Mouse (Mus musculus) heart, embryonic 16.5 days (tissue): ENCODE data around the gene Mob3b. TPM values are rescaled to one million over a fixed set of nuclear protein-coding genes. Genes with fewer than 3 reads are reported as not detected.
"Not testable (repeated sequence)": the region's sequence is repeated elsewhere in the genome, so short reads cannot be mapped to it uniquely, and the experiment has no call there.

Experiments used
- ATAC-seq: fragments of 200-750 bp; cut with Nextera tagmentation; replicated peaks from 2 replicates; pipeline ENCODE4 v1.8.0; 2017; ENCODE audit warnings: moderate number of reproducible peaks; ENCODE audit not compliant: insufficient read depth, low FRiP score; ENCODE audit errors: extremely low read depth
- H3K27ac ChIP-seq: fragments of 300-500 bp; sonication (generic); 2 replicates; pipeline ENCODE4 v1.5.1; 2014; ENCODE audit warnings: mild to moderate bottlenecking, low read length, control low read depth, moderate library complexity
- H3K27me3 ChIP-seq: fragments of 300-500 bp; sonication (generic); 2 replicates; pipeline ENCODE4 v1.6.1; 2014; ENCODE audit warnings: low read length, mixed read lengths; ENCODE audit not compliant: control insufficient read depth, insufficient read depth
- H3K36me3 ChIP-seq: fragments of 300-500 bp; sonication (generic); 2 replicates; pipeline ENCODE4 v1.6.1; 2014; ENCODE audit not compliant: control insufficient read depth, insufficient read depth
- H3K4me1 ChIP-seq: fragments of 300-500 bp; sonication (generic); 2 replicates; pipeline ENCODE4 v1.6.1; 2014; ENCODE audit warnings: low read length, mixed read lengths; ENCODE audit not compliant: control insufficient read depth, insufficient read depth
- H3K4me2 ChIP-seq: fragments of 300-500 bp; sonication (generic); 2 replicates; pipeline ENCODE4 v1.6.1; 2014; ENCODE audit warnings: low read depth, mild to moderate bottlenecking, control low read depth, low read length
- H3K4me3 ChIP-seq: fragments of 300-500 bp; sonication (generic); 2 replicates; pipeline ENCODE4 v1.5.1; 2014; ENCODE audit warnings: mild to moderate bottlenecking, control low read depth, low read length
- H3K9ac ChIP-seq: fragments of 300-500 bp; sonication (generic); 2 replicates; pipeline ENCODE4 v1.6.1; 2014; ENCODE audit warnings: low read length, control low read depth
- H3K9me3 ChIP-seq: fragments of 300-500 bp; sonication (generic); replicated peaks from 2 replicates; pipeline ENCODE4 v1.6.1; 2016; ENCODE audit warnings: low read length; ENCODE audit not compliant: control insufficient read depth
- WGBS: fragments of 180-500 bp; shearing (Covaris S2); extraction: QIAGEN DNeasy Blood & Tissue Kit; methylation state at CpG from one replicate; pipeline ENCODE4 v1.1.7; 2014; 5-methylcytosine and 5-hydroxymethylcytosine counted together
- polyA plus RNA-seq: library from polyadenylated mRNA; unstranded; fragments of >200 nt; fragmentation: Nextera tagmentation; extraction: Ambion mirVana; gene quantifications from 2 replicates; pipeline ENCODE4 v1.2.1, GENCODE M21; 2015

Gene Mob3b
- polyA plus RNA-seq, 1 experiment from 2014 or later = 3.9 TPM

- Histone ChIP-seq H3K9me3 (no peaks in the 10 kb centered on the region), H3K36me3 (no peaks in the 10 kb centered on the region), H3K9ac (no peak overlapping the region), H3K27me3 (no peaks in the 10 kb centered on the region), H3K4me2 (no peak overlapping the region), H3K27ac (no peak overlapping the region), H3K4me3 (no peak overlapping the region), H3K4me1 (no peaks in the 10 kb centered on the region)
- no peak for ATAC-seq
- WGBS = 60% methylated on average over 6 of the region's 6 CpGs
These were observed 235.0 kb downstream of the Mob3b start for GRCm38 (mm10) chr4:34922177-34922870.

DNA sequence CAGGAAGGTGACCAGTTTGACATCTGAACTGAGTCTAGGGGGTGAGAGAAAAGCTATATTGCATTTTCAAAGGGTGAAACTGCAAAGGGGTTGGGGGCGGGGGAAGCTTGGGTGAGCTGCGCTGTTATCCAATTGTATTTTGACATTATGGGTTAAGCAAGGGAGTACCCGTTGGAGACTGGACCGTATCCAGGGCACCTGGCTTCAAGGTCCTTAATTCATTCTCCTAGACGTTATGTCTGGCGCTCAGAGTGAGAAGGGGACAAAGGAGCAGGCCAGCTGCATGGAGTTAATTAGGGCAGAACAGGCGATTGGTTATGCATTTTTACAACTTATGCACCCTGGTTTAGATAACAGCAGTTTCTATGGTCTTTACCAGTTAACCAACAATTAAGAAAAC, 239.9 kb downstream of the Mob3b start:
- Histone ChIP-seq H3K27ac (no peak overlapping the region), H3K4me2 (no peak overlapping the region), H3K27me3 (no peaks in the 10 kb centered on the region), H3K36me3 (no peaks in the 10 kb centered on the region), H3K4me3 (no peak overlapping the region), H3K9ac (no peak overlapping the region), H3K4me1 (no peaks in the 10 kb centered on the region), H3K9me3 (no peaks in the 10 kb centered on the region)
- ATAC-seq = no peak
- WGBS = 70% methylated on average over 7 of the region's 7 CpGs

- Histone ChIP-seq H3K36me3 (no peaks in the 10 kb centered on the region), H3K4me3 (no peak overlapping the region), H3K27ac (no peak overlapping the region), H3K4me2 (no peak overlapping the region), H3K9me3 (no peaks in the 10 kb centered on the region), H3K9ac (no peak overlapping the region), H3K27me3 (no peaks in the 10 kb centered on the region), H3K4me1 (no peaks in the 10 kb centered on the region)
- ATAC-seq = no peak
- 79% methylated on average over 3 of the region's 3 CpGs for WGBS
These were observed 245.1 kb downstream of the Mob3b start for GRCm38 (mm10) chr4:34912171-34912570.

- H3K4me2 ChIP-seq = no peak overlapping the region
- WGBS = 74% methylated on average over 3 of the region's 3 CpGs
These were observed 245.9 kb downstream of the Mob3b start for GRCm38 (mm10) chr4:34911401-34911800.

GRCm38 (mm10) chr4:34908127-34908526, 249.2 kb downstream of the Mob3b start:
- H3K4me1 ChIP-seq = no peaks in the 10 kb centered on the region
- H3K27ac ChIP-seq = no peak overlapping the region
- no peak overlapping the region for H3K9ac ChIP-seq
- 80% methylated on average over 7 of the region's 7 CpGs for WGBS
- H3K27me3 ChIP-seq = no peaks in the 10 kb centered on the region
- H3K9me3 ChIP-seq = no peaks in the 10 kb centered on the region
- H3K4me3 ChIP-seq = no peak overlapping the region
- H3K4me2 ChIP-seq = no peak overlapping the region
- ATAC-seq = no peak; the same call in 1 of the 2 replicates
- no peaks in the 10 kb centered on the region for H3K36me3 ChIP-seq

More at GRCm38 (mm10) chr4:34911401-34911800, 245.9 kb downstream of the Mob3b start:
- no peak for ATAC-seq
- Histone ChIP-seq H3K27ac (no peak overlapping the region), H3K4me1 (no peaks in the 10 kb centered on the region), H3K4me3 (no peak overlapping the region), H3K9ac (no peak overlapping the region), H3K27me3 (no peaks in the 10 kb centered on the region), H3K36me3 (no peaks in the 10 kb centered on the region), H3K9me3 (no peaks in the 10 kb centered on the region)

GRCm38 (mm10) chr4:34907026-34907425, 250.3 kb downstream of the Mob3b start:
- no peak for ATAC-seq
- Histone ChIP-seq H3K4me1 (no peaks in the 10 kb centered on the region), H3K4me3 (no peak overlapping the region), H3K9me3 (no peaks in the 10 kb centered on the region), H3K4me2 (peak overlapping the region; percentile 36; the same call in 1 of the 2 replicates), H3K36me3 (no peaks in the 10 kb centered on the region), H3K9ac (no peak overlapping the region), H3K27me3 (no peaks in the 10 kb centered on the region), H3K27ac (no peak overlapping the region)
- WGBS = 36% methylated on average over 14 of the region's 14 CpGs

DNA sequence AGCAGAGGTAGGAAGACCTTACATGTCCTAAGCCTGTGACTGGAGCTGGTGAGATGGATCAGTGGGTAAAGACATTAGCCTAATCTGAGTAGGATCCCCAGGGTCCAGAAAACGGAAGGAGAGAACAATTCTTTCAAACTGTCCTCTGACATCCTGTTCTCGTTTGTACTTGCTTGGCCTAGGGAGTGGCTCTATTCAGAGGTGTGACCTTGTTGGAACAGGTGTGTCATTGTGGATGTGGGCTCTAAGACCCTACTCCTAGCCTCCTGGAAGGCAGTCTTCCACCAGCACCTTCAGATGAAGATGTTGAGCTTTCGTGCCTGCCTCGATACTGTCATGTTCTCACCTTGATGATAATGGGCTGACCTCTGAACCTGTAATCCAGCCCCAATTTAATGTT, 251.1 kb downstream of the Mob3b start:
- WGBS = 72% methylated on average over 4 of the region's 4 CpGs
- Histone ChIP-seq H3K4me3 (no peak overlapping the region), H3K9ac (no peak overlapping the region), H3K4me2 (no peak overlapping the region), H3K36me3 (no peaks in the 10 kb centered on the region), H3K27me3 (no peaks in the 10 kb centered on the region), H3K27ac (no peak overlapping the region), H3K4me1 (no peaks in the 10 kb centered on the region), H3K9me3 (no peaks in the 10 kb centered on the region)
- ATAC-seq = no peak

DNA sequence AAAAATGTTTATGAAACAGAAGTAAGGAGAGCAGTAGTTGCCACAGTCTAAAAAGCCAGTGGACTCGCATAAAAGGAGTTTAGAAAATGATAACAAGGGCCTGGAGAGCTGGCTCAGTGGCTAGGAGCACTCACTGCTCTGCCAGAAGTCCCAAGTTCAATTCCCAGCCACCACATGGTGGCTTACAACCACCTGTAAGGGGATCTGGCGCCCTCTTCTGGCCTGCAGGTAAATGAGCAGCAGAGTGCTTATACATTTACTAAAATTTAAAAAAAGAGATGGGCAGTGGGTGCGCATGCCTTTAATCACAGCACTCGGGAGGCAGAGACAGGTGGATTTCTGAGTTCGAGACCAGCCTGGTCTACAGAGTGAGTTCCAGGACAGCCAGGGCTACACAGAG, 251.9 kb downstream of the Mob3b start:
- Histone ChIP-seq H3K9me3 (no peaks in the 10 kb centered on the region), H3K36me3 (no peaks in the 10 kb centered on the region), H3K4me3 (no peak overlapping the region), H3K27ac (no peak overlapping the region), H3K4me2 (no peak overlapping the region), H3K4me1 (no peaks in the 10 kb centered on the region), H3K9ac (no peak overlapping the region), H3K27me3 (no peaks in the 10 kb centered on the region)
- no peak for ATAC-seq
- 72% methylated on average over 5 of the region's 5 CpGs for WGBS

GRCm38 (mm10) chr4:34901582-34901981, 255.7 kb downstream of the Mob3b start:
- WGBS = 47% methylated on average over 3 of the region's 3 CpGs

More at GRCm38 (mm10) chr4:34901582-34901981, 255.7 kb downstream of the Mob3b start:
- H3K9me3 ChIP-seq, H3K27ac ChIP-seq, H3K9ac ChIP-seq, H3K4me1 ChIP-seq, H3K27me3 ChIP-seq, ATAC-seq, H3K4me2 ChIP-seq, H3K36me3 ChIP-seq, H3K4me3 ChIP-seq: not testable (repeated sequence)
